Mouse (Mus musculus) embryo, embryonic 11.5 days (tissue): Measurements from ENCODE around the gene Olfr798.

ENCODE experiments used
- DNase-seq: peaks from one replicate; pipeline ENCODE4 v3.0.0-alpha.2; 2012; ENCODE audit warnings: low read depth, low spot score

The Olfr798 gene

DNA sequence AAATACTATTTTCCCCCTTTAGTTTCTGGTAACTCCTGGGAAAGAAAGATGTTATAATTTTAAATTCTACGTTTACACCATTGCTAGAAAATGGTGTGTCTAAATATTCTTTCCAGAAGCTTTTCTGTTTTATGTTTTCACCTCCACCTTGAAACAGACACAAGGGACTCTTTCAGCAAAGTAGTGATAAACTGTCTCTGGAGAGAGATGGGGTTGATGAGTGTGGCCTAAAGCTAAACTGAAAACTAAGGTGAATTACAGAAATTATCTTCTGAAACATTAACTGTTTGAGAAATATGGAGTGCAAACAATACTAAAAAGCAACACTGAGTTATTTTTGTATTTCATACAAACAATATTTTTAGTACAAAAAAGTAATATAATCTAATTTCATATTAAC lies at the start of gene Olfr798:
Olfr798 (minus strand) TSS at position 101 of the 400 bp plus-strand sequence.
- no peak for DNase-seq

GRCm38 (mm10) chr10:129673765-129674164 lies 46.0 kb upstream of the Olfr798 start, which contains the start of gene Olfr801:
Gene Olfr801, minus strand, starts transcription at chr10:129673865.
- DNase-seq: no peak

DNA sequence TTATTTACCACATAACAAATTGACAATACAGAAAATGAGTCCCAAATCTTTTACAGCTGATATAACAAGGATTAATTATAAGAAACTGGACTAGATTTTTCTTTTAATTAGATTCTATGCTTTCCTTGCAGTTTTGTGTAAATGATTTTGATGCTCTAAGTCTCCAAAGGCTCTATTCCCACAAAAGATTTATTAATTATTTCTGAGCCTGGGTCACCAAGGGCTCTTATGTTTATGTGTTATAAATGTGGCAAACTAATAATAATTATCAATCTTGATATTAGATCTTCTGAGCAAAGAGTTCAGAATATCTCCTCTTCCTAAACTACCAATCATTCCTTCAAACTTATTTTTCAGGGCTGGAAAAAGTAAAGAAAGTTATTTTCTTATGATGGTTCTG lies 29.7 kb upstream of the Olfr798 start, which contains the start of gene Olfr800:
Olfr800 (plus strand) TSS at position 301 of the 400 bp plus-strand sequence.
- no peak for DNase-seq

DNA sequence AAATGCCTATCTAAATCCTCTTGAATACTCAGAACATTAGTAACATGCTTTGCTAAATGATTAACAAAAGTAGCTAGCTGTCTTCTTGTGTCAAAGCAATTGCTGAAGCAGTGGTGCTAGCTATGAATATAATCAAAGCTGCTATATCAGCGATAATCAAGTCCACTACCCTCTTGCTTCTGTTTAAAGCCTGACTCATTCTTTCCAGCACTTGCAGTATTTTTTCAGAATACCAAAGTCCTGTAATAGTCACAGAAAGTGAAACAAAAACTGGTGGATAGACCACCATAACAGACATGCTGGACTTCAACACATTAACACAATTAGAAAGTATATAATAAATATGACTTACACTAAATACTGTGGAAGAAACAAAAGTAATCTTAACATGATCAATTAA lies 24.0 kb upstream of the Olfr798 start:
- DNase-seq: no peak

GRCm38 (mm10) chr10:129637184-129637583 lies 9.4 kb upstream of the Olfr798 start, which contains the start of gene Olfr799:
Gene Olfr799, plus strand, starts transcription at chr10:129637484.
- no peak for DNase-seq

GRCm38 (mm10) chr10:129623251-129623650 lies 4.5 kb downstream of the Olfr798 start:
- DNase-seq: no peak

GRCm38 (mm10) chr10:129621724-129622123 lies 6.0 kb downstream of the Olfr798 start:
- DNase-seq: no peak

DNA sequence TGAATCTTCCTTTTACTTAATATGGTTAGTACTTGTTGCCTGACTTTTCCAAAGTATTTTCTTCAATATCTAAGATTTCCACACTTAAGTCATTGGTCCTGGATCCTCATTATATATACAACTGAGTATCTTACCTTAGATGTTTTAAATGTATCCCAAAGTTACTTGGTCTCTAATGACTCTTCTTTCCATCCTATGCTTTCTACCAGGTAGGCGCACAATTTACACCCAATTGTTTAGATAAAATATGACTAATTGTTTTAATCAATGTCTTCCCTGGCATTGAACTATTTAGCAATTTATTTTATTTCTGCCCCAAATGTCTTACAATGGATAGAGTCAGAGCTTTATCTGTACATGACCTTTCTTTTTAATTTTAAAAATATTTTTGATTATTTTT lies 15.3 kb downstream of the Olfr798 start, which contains the start of gene Olfr796:
Olfr796 (minus strand) TSS at position 101 of the 400 bp plus-strand sequence.
- DNase-seq: no peak

- no peak for DNase-seq
Observed at GRCm38 (mm10) chr10:129577066-129577465, 50.7 kb downstream of the Olfr798 start.
